Mouse (Mus musculus): ENCODE measurements around the gene Rgl1. TPM values are rescaled to one million over a fixed set of nuclear protein-coding genes. Genes with fewer than 3 reads are reported as not detected.

Rgl1 gene
- total RNA-seq, 2 experiments from 2014 or later: 37.0 to 38.2 TPM

- no peak for DNase-seq (ENCODE audit: low spot score)
- intact Hi-C loops (cut with DNase I): loop anchor here (5.0 kb wide), 1 partner anchor 39 kb away; no protein-coding TSS in a partner anchor
These were observed 259.4 kb downstream of the Rgl1 start for GRCm38 (mm10) chr1:152506726-152507125.

- intact Hi-C loops (cut with DNase I): loop anchor here (5.0 kb wide), 1 partner anchor 39 kb away; no protein-coding TSS in a partner anchor
These were observed 260.0 kb downstream of the Rgl1 start for GRCm38 (mm10) chr1:152506175-152506574.

GRCm38 (mm10) chr1:152499802-152500201, 266.3 kb downstream of the Rgl1 start:
- intact Hi-C loops (cut with DNase I): loop anchor here (5.0 kb wide), 1 partner anchor 38 kb away; no protein-coding TSS in a partner anchor
- no peak for DNase-seq (ENCODE audit: low spot score)

More at GRCm38 (mm10) chr1:152506175-152506574, 260.0 kb downstream of the Rgl1 start:
- no peak for DNase-seq (ENCODE audit: low spot score)

- intact Hi-C loops (cut with DNase I): loop anchor here (5.0 kb wide), 1 partner anchor 35 kb away; no protein-coding TSS in a partner anchor
These were observed 268.6 kb downstream of the Rgl1 start for GRCm38 (mm10) chr1:152497581-152497980.

GRCm38 (mm10) chr1:152496831-152497230, 269.3 kb downstream of the Rgl1 start:
- intact Hi-C loops (cut with DNase I): loop anchor here (5.0 kb wide), 1 partner anchor 35 kb away; no protein-coding TSS in a partner anchor
- DNase-seq (ENCODE audit: low spot score): no peak

More at GRCm38 (mm10) chr1:152497581-152497980, 268.6 kb downstream of the Rgl1 start:
- DNase-seq (ENCODE audit: low spot score): no peak

- intact Hi-C loops (cut with DNase I): no loop called here
These were observed 273.9 kb downstream of the Rgl1 start for GRCm38 (mm10) chr1:152492258-152492657.

DNA sequence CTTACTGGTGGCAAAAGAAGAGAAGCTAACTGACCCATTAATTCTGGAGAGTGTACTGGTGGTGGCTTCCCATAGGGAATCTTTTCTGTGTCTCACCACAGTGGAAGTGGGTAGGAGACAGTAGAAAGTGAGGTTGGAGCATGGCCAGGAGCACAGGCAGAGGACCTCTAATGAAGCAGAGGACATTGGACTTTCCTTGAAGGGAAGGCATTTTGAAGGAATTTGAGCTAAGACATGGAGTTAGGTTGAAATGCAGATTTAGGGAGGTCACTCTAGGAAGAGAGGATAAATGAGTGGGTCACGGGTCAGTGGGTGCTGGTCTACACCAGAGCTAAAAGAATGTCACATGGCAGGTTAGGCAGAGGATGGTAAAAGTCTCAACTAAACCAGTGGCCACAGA, 275.3 kb downstream of the Rgl1 start:
- DNase-seq (ENCODE audit: low spot score): no peak
- intact Hi-C loops (cut with DNase I): no loop called here

More at GRCm38 (mm10) chr1:152492258-152492657, 273.9 kb downstream of the Rgl1 start:
- no peak for DNase-seq (ENCODE audit: low spot score)

DNA sequence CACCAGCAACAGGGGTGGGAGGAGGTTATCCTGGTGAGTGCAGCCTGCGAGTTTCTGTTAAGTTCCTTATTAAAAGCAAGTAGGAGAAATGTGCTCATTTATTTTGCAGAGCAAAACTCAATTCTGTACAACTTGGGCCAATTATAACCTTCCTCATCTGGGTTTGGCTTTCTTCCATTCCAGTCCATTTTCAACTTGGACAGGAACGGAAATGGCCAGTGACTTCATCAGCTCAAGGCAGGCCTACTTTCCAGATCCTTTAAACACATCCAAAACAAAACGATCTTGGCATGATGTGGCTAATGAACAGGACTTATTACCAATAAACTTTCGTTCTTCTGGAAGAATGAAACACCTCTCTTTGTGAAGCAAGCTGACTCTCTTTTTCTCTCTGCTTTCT, 290.0 kb downstream of the Rgl1 start:
- DNase-seq (ENCODE audit: low spot score): no peak
- intact Hi-C loops (cut with DNase I): no loop called here

GRCm38 (mm10) chr1:152468443-152468842, 297.7 kb downstream of the Rgl1 start:
- DNase-seq (ENCODE audit: low spot score): no peak
- intact Hi-C loops (cut with DNase I): loop anchor here (5.0 kb wide), 1 partner anchor 39 kb away; no protein-coding TSS in a partner anchor

Other genes starting within 250 kb of the Rgl1 start
- not detected for gene Apobec4, start 15.8 kb downstream of the Rgl1 start, total RNA-seq (2021)
- gene Arpc5, start 191 bp upstream of the Rgl1 start, total RNA-seq (2021): 10 to 100 TPM; 34.7 to 40.4 TPM
- 1 to 10 TPM; 2.9 to 3.7 TPM for gene Ncf2, start 33.8 kb upstream of the Rgl1 start, total RNA-seq (2021)
- 10 to 100 TPM; 36.0 to 43.6 TPM for gene Smg7, start 136.3 kb upstream of the Rgl1 start, total RNA-seq (2021)
- gene Nmnat2, start 188.6 kb upstream of the Rgl1 start, total RNA-seq (2021): under 1 TPM; 0.31 to 0.47 TPM